Mouse (Mus musculus): ENCODE measurements around the gene Mis18bp1.
A peak's percentile ranks its signal among the peaks of the same experiment; 100 is the strongest.
"Not testable (repeated sequence)": the region's sequence is repeated elsewhere in the genome, so short reads cannot be mapped to it uniquely, and the experiment has no call there.

Mis18bp1 gene

GRCm38 (mm10) chr12:65172021-65172951 is at the start of gene Mis18bp1:
Gene Mis18bp1, minus strand, starts transcription at chr12:65172604.
- DNase-seq: peak; percentile 96 to 98

DNA sequence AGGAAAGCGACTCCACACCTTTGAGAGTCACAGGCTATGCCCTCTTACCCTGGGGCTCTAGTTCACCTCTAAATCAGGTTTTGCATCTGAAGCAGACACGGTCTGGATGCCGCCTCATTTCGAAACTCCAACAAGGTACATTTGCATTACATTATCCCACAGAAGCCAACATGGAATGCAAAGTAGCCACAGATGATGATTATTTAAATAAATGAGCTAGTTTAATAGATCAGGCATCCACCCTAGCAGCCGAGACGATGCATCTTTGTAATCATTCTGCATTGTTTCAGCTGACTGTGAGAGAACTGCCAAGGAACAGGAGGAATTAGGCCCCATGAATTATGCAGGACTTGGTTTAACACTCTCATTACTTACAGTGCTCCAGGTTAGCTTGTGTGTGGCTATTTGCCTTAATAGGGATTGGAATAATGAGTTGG is 44.0 kb upstream of the Mis18bp1 start:
- DNase-seq: no peak

- DNase-seq: no peak
Measured at GRCm38 (mm10) chr12:65206431-65206830, 34.0 kb upstream of the Mis18bp1 start.

DNA sequence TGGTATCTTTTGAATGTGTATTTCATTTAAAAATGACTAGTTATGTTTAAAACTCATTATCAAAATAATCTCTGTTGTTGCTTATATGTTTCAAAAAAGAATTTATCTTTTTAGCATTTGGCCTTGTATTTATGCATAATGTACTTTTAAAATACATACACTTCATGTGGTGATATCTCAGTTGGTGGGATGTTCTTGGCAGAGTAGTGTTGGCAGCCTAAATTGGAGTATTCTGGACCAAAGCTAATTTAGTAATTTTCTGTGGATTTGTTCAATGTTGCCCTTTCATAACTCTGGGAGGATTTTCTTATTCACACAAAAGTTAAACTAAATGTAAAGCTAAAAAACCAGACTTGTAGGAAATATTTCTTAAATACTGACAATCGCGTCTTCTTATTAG is 29.4 kb upstream of the Mis18bp1 start:
- DNase-seq: no peak

- DNase-seq: no peak
Measured at GRCm38 (mm10) chr12:65194003-65194530, 21.7 kb upstream of the Mis18bp1 start.

DNA sequence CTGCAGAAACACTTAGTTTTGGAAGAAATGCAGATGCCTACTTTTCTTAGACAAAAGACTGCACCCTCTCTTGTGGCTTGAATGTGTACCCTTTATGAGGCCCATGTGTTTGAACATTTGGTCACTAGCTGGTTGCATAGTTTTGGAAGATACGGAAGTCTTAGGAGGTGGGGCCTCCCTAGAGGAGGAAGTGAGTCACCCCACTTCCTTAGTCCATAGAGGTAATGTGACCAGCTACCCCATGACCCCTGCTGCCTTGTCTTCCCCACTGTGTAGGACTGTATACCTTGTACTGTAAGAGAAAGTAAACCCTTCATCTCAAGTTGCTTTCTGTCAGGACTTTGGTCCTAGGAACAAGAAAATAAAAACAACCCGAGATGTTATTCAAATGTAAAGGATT is 16.8 kb upstream of the Mis18bp1 start:
- DNase-seq: no peak

DNA sequence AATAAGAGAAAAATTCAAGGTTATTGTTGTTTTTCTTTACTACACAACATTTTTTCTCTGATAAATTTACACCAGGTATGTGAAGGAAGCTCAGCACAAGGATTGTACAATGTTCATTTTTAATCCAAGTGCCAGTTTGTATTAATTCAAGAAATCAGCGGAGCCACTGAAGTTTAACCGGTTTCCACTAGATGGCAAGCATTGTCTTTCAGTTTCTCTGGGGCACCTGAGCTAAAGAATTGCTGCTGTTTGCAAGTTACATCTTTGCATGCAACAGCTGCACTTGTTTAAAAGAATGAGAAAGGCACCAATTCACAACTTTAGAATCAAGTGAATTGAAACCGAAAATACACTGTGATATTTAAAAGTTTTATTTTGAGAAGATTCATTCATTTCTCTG is 15.0 kb upstream of the Mis18bp1 start:
- DNase-seq: no peak

DNA sequence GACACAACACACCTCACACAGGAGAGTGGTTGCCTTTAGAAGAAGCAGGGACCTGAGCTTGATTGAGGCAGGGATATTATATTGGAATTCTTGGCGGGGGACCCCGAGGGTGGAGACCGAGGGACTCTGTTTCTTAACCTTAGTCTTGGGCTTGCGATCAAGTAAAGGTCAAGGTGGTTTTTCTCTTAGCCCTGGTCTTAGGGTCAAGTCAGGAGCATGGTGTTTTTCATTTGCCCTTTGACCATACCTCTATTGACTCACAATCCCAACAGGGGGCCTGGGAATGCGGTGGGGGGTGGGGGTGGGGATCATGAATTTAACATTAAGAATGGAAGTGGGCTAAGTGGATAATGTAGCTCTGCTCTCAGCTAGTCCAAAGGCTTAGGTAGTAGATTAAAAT is 1.3 kb upstream of the Mis18bp1 start:
- DNase-seq: no peak

GRCm38 (mm10) chr12:65172959-65173358 is 555 bp upstream of the Mis18bp1 start:
- peak; percentile 70 to 71 for DNase-seq

- not testable (repeated sequence) for DNase-seq
Measured at GRCm38 (mm10) chr12:65136121-65136520, 36.3 kb downstream of the Mis18bp1 start.

DNA sequence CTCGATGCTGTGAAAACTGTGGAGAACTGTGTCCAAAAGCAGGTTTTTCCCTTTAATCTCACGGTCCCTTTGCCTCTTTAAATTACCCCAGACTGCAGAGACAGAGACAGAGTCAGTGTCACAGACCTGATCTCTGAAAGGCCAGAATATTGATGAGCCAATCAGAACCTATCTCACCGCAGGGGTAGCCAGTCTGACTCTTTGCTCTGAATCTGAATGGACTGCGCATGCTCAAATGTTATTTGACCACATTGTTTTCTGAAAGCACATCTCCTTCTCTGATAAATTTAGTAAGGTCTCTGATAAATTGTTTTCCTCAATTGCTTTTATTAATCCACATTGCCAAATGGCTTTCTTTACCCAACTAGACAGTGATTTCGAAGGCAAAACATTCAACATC is 53.0 kb downstream of the Mis18bp1 start:
- no peak for DNase-seq

DNA sequence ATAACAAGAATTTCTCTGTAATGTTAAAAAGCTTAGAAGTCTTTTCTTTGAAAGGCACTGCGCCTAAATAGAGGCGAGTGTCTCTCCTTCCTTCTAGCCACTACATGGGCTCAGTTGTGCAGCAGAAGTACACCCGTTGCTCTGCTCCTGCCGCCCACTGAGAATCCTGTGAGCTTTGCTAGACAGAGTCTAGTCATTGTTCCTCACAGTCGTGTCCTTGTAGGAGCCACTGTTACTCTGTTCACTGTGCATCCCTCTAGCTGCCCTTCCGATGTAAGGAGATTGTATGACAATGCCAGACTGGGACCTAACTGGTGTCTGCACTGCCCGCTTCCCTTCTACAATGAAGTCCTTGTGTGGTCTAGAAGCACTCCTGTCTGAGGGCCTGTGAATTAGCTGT is 53.4 kb downstream of the Mis18bp1 start:
- DNase-seq: no peak

GRCm38 (mm10) chr12:65114978-65115377 is 57.4 kb downstream of the Mis18bp1 start:
- not testable (repeated sequence) for DNase-seq

- no peak for DNase-seq
Measured at GRCm38 (mm10) chr12:65113925-65114324, 58.5 kb downstream of the Mis18bp1 start.

- no peak for DNase-seq
Measured at GRCm38 (mm10) chr12:65112811-65113210, 59.6 kb downstream of the Mis18bp1 start.

GRCm38 (mm10) chr12:65111503-65111902 is 60.9 kb downstream of the Mis18bp1 start:
- no peak for DNase-seq

DNA sequence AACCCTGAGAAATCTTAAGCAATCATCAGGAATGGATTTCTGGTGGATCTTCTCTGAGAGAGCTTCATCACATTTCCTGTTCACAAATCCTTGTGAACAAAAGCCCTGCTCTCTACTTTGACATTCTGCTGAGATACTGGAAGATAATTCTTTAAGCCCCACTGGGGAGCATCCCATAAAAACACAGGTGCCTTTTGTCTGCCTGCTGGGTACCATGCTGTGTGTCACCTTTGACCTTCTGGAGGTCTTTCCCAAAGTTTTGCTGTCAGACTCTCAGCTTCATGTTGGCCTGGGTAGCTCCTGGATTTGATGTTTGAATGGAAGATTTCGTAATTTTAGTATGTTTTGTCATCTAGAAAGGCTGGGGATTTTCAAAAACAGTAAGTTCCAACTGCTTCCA is 63.7 kb downstream of the Mis18bp1 start:
- no peak for DNase-seq
